Mouse (Mus musculus) liver, embryonic 11.5 days (tissue): ENCODE data around the gene Fam19a3. TPM values are rescaled to one million over a fixed set of nuclear protein-coding genes. Genes with fewer than 3 reads are reported as not detected.

Source experiments
- ATAC-seq: fragments of 200-750 bp; cut with Nextera tagmentation; replicated peaks from 2 replicates; pipeline ENCODE4 v1.8.0; 2017; ENCODE audit warnings: moderate number of reproducible peaks, mild to moderate bottlenecking, moderate TSS enrichment, moderate library complexity; ENCODE audit not compliant: low FRiP score
- DNase-seq: peaks from one replicate; pipeline ENCODE4 v3.0.0-alpha.2; 2017; ENCODE audit warnings: low spot score
- H3K27ac ChIP-seq: fragments of 300-500 bp; sonication (generic); 2 replicates; pipeline ENCODE4 v1.5.1; 2014; ENCODE audit warnings: mild to moderate bottlenecking, low read depth, low read length, control low read depth
- H3K27me3 ChIP-seq: fragments of 300-500 bp; sonication (generic); replicated peaks from 2 replicates; pipeline ENCODE4 v1.6.1; 2014; ENCODE audit warnings: low read length, mixed read lengths; ENCODE audit not compliant: control insufficient read depth, insufficient read depth
- H3K36me3 ChIP-seq: fragments of 300-500 bp; sonication (generic); 2 replicates; pipeline ENCODE4 v1.6.1; 2014; ENCODE audit warnings: mild to moderate bottlenecking, low read length, moderate library complexity, mixed read lengths; ENCODE audit not compliant: control insufficient read depth, insufficient read depth
- H3K4me1 ChIP-seq: fragments of 300-500 bp; sonication (generic); replicated peaks from 2 replicates; pipeline ENCODE4 v1.6.1; 2014; ENCODE audit warnings: low read length, mixed read lengths; ENCODE audit not compliant: control insufficient read depth, insufficient read depth
- H3K4me2 ChIP-seq: fragments of 300-500 bp; sonication (generic); 2 replicates; pipeline ENCODE4 v1.6.1; 2014; ENCODE audit warnings: mild to moderate bottlenecking, control low read depth, moderate library complexity
- H3K4me3 ChIP-seq: fragments of 300-500 bp; sonication (generic); 2 replicates; pipeline ENCODE4 v1.5.1; 2014; ENCODE audit warnings: low read depth, low read length, control low read depth
- H3K9ac ChIP-seq: fragments of 300-500 bp; sonication (generic); 2 replicates; pipeline ENCODE4 v1.6.1; 2014; ENCODE audit warnings: low read depth, low read length, control low read depth
- H3K9me3 ChIP-seq: fragments of 300-500 bp; sonication (generic); 2 replicates; pipeline ENCODE4 v1.6.1; 2016; ENCODE audit warnings: low read length, inconsistent platforms, mixed read lengths; ENCODE audit not compliant: control insufficient read depth
- WGBS: fragments of 180-500 bp; shearing (Covaris S2); extraction: QIAGEN DNeasy Blood & Tissue Kit; methylation state at CpG from one replicate; pipeline ENCODE4 v1.1.7; 2014; 5-methylcytosine and 5-hydroxymethylcytosine counted together
- polyA plus RNA-seq: library from polyadenylated mRNA; unstranded; fragments of >200 nt; fragmentation: Nextera tagmentation; extraction: Ambion mirVana; gene quantifications from 2 replicates; pipeline ENCODE4 v1.2.1, GENCODE M21; 2014

The Fam19a3 gene
- not detected in 2 replicates for polyA plus RNA-seq

GRCm38 (mm10) chr3:104781471-104781903 lies at the start of gene Fam19a3:
Fam19a3 (minus strand) TSS chr3:104781840.
- Histone ChIP-seq H3K9ac (peak within 1 kb of the TSS; percentile 44), H3K36me3 (no peaks in the 10 kb centered on the region), H3K4me2 (peak within 1 kb of the TSS; percentile 99), H3K27ac (no peak within 1 kb of the TSS), H3K4me3 (peak within 1 kb of the TSS; percentile 63), H3K27me3 (peaks cover 75% of the 10 kb centered on the region), H3K4me1 (peaks cover 10% of the 10 kb centered on the region), H3K9me3 (no peaks in the 10 kb centered on the region)
- no peak for ATAC-seq
- 0% methylated on average over 26 of the region's 26 CpGs for WGBS
- peak; percentile 46 for DNase-seq

DNA sequence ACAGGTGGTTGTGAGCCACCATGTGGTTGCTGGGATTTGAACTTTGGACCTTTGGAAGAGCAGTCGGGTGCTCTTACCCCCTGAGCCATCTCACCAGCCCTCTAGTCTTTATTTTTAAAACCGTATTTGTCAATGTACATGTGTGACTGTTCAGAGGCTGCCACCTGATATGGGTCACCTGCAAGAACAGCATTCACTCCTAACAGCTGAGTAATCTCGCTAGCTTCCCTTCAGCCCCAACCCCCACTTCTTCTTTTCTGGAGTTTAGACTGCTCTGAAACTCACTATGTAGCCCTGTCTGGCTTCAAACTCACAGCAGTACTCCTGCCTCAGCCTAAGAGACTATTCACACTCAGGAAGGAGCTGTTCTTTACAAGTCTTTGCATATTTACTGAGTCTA lies 40.8 kb upstream of the Fam19a3 start:
- Histone ChIP-seq H3K36me3 (peaks cover 6% of the 10 kb centered on the region; the same call in 1 of the 2 replicates), H3K27me3 (no peaks in the 10 kb centered on the region), H3K4me1 (peaks cover 9% of the 10 kb centered on the region), H3K9me3 (no peaks in the 10 kb centered on the region), H3K9ac (no peak overlapping the region), H3K4me3 (no peak overlapping the region), H3K4me2 (no peak overlapping the region), H3K27ac (no peak overlapping the region)
- no peak for DNase-seq
- WGBS, result 79% methylated on average over 3 of the region's 3 CpGs
- ATAC-seq, result no peak

DNA sequence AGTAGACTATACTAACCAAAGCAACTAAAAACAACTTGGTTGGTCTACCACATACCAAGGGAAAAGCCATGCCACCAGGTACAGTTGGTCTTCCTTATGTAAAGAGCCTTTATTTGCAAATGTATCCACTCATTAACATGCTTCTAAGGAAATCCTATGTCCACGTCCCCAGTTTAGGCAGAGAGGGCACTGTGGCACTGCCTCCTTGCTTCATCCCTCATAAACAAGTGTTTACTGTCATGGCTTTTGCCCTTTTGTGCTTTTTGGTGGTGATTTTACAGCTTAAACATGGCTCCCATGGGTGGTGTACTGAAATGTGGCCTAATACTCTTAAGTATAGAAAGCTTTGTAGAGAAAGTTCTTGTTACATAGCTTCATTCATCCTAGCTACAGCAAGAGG lies 38.8 kb upstream of the Fam19a3 start:
- Histone ChIP-seq H3K36me3 (peaks cover 6% of the 10 kb centered on the region; the same call in 1 of the 2 replicates), H3K27ac (no peak overlapping the region), H3K4me2 (no peak overlapping the region), H3K4me1 (peaks cover 15% of the 10 kb centered on the region), H3K9me3 (no peaks in the 10 kb centered on the region), H3K27me3 (no peaks in the 10 kb centered on the region), H3K4me3 (no peak overlapping the region), H3K9ac (no peak overlapping the region)
- 71% methylated on average over 1 of the region's 1 CpGs for WGBS
- DNase-seq, result no peak
- ATAC-seq, result no peak

GRCm38 (mm10) chr3:104818749-104819134 lies 37.1 kb upstream of the Fam19a3 start:
- H3K27me3 ChIP-seq, result no peaks in the 10 kb centered on the region
- H3K36me3 ChIP-seq, result peaks cover 6% of the 10 kb centered on the region; the same call in 1 of the 2 replicates
- H3K27ac ChIP-seq, result peak overlapping the region; percentile 93
- peaks cover 15% of the 10 kb centered on the region for H3K4me1 ChIP-seq
- no peaks in the 10 kb centered on the region for H3K9me3 ChIP-seq
- WGBS, result 2% methylated on average over 3 of the region's 3 CpGs
- peak overlapping the region; percentile 88 for H3K4me3 ChIP-seq
- peak overlapping the region; percentile 78 for H3K9ac ChIP-seq
- ATAC-seq, result peak; percentile 21; the same call in 1 of the 2 replicates
- H3K4me2 ChIP-seq, result peak overlapping the region; percentile 79
- no peak for DNase-seq

DNA sequence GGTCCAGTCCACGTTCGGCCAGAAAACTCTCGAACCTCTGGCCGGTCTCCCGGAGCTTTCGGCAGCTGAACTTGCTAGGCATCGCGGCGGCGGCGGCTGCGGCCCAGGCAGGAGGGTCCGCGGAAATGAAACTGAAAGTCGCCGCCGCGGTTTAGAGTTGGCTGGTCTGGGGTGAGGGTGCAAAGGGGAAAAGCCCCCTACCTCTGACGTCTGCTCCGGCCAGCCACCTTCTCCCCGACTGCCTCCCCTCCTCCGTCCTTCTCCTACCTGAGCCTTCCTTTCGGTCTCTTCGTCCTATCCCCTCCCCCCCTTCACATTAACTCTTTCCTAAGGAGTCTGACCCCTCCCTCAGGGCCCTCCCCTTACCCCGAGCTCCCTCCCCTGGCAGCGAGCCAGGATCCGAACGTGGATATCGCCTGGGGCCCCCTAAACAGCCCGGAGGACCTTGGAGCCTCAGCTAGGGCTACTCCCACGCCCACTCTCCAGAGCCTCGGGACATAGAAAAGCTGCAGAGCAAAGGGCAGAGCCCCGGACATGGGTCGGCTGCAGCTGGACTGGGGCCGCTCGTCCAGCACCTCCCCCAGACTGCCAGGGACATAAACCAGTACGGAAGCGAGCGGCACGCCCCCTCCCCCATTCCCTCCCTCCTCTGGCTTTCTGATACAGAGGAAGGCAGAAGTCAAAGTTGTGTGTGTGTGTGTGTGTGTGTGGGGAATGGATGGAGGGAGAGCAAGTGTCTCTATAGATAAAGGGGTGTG lies 36.5 kb upstream of the Fam19a3 start, which contains the start of gene Mov10:
Gene Mov10 (minus strand): TSS at position 573 of the 758 bp plus-strand sequence.
- DNase-seq, result peak; percentile 88
- H3K9me3 ChIP-seq, result no peaks in the 10 kb centered on the region
- ATAC-seq, result peak; percentile 85
- under 1% methylated on average over 38 of the region's 40 CpGs for WGBS
- peaks cover 15% of the 10 kb centered on the region for H3K4me1 ChIP-seq
- peak within 1 kb of the TSS; percentile 88 for H3K4me3 ChIP-seq
- peak within 1 kb of the TSS; percentile 79 for H3K4me2 ChIP-seq
- H3K36me3 ChIP-seq, result peaks cover 9% of the 10 kb centered on the region; the same call in 1 of the 2 replicates
- H3K27ac ChIP-seq, result peak within 1 kb of the TSS; percentile 93
- H3K9ac ChIP-seq, result peak within 1 kb of the TSS; percentile 78
- H3K27me3 ChIP-seq, result no peaks in the 10 kb centered on the region

GRCm38 (mm10) chr3:104817481-104817990 lies 35.9 kb upstream of the Fam19a3 start:
- Histone ChIP-seq H3K27me3 (no peaks in the 10 kb centered on the region), H3K36me3 (peaks cover 7% of the 10 kb centered on the region; the same call in 1 of the 2 replicates), H3K9ac (peak overlapping the region; percentile 78), H3K4me3 (peak overlapping the region; percentile 88), H3K4me1 (peaks cover 15% of the 10 kb centered on the region), H3K27ac (peak overlapping the region; percentile 93), H3K9me3 (no peaks in the 10 kb centered on the region), H3K4me2 (peak overlapping the region; percentile 79)
- peak; percentile 69 for DNase-seq
- under 1% methylated on average over 46 of the region's 46 CpGs for WGBS
- peak; percentile 63 for ATAC-seq

DNA sequence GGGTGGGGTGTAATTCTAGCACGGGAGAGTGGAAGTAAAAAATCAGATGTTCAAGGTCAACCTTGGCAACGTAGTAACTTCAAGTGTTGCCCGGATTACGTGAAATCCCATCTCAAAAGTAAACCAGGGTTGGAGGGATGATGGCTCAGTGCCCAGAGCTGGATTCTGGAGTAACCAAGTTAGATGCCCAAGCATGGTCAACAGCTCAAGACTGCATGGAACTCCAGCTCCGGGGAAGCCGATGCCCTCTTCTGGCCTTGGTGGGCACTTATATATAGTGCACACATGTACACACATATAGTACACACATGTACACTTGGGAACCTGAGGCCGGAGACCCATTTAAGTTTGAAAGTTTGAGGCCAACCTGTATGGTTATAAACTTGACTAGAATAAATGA lies 34.5 kb upstream of the Fam19a3 start:
- Histone ChIP-seq H3K9ac (no peak overlapping the region), H3K36me3 (peaks cover 2% of the 10 kb centered on the region; the same call in 1 of the 2 replicates), H3K4me2 (peak overlapping the region; percentile 79; the same call in 1 of the 2 replicates), H3K27me3 (no peaks in the 10 kb centered on the region), H3K9me3 (no peaks in the 10 kb centered on the region), H3K4me1 (peaks cover 15% of the 10 kb centered on the region), H3K27ac (no peak overlapping the region), H3K4me3 (no peak overlapping the region)
- DNase-seq, result no peak
- ATAC-seq, result no peak
- 91% methylated on average over 7 of the region's 7 CpGs for WGBS

DNA sequence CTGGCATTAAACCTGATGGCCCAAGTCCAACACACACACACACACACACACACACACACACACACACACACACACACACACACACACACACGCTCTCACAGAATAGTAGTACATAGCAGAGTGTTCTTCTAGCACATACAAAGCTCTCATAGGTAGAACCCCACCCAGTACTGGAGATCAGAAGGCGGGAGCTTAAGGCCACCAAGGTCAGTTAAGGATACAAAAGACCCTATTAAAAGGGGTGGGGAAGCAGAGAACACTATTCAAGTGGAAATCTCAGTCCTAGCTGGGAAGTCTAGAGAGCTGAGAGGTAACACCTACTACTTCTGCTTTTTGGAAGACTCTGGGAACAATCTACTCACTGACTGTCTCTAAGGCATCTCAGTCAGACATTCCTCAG lies 33.7 kb upstream of the Fam19a3 start:
- no peak for ATAC-seq
- H3K9me3 ChIP-seq, result no peaks in the 10 kb centered on the region

More for the DNA sequence above, 33.7 kb upstream of the Fam19a3 start:
- peaks cover 15% of the 10 kb centered on the region for H3K4me1 ChIP-seq
- no peak overlapping the region for H3K9ac ChIP-seq
- peaks cover 2% of the 10 kb centered on the region; the same call in 1 of the 2 replicates for H3K36me3 ChIP-seq
- H3K4me3 ChIP-seq, result no peak overlapping the region
- no peak for DNase-seq
- H3K4me2 ChIP-seq, result no peak overlapping the region
- WGBS, result 83% methylated on average over 2 of the region's 2 CpGs
- no peak overlapping the region for H3K27ac ChIP-seq
- no peaks in the 10 kb centered on the region for H3K27me3 ChIP-seq
